Mouse (Mus musculus) heart, embryonic 13.5 days (tissue): ENCODE data around the gene Fam227a. TPM values are rescaled to one million over a fixed set of nuclear protein-coding genes. Genes with fewer than 3 reads are reported as not detected.
"Not testable (repeated sequence)": the region's sequence is repeated elsewhere in the genome, so short reads cannot be mapped to it uniquely, and the experiment has no call there.

Source experiments
- ATAC-seq: fragments of 200-750 bp; cut with Nextera tagmentation; 2 replicates; pipeline ENCODE4 v1.8.0; 2017; ENCODE audit warnings: moderate TSS enrichment; ENCODE audit not compliant: insufficient number of reproducible peaks, low FRiP score, low TSS enrichment; ENCODE audit errors: extremely low read depth
- H3K27ac ChIP-seq: fragments of 300-500 bp; sonication (generic); replicated peaks from 2 replicates; pipeline ENCODE4 v1.5.1; 2015; ENCODE audit warnings: moderate library complexity, mild to moderate bottlenecking, inconsistent platforms
- H3K27me3 ChIP-seq: fragments of 300-500 bp; sonication (generic); replicated peaks from 2 replicates; pipeline ENCODE4 v1.6.1; 2015; ENCODE audit warnings: mild to moderate bottlenecking, inconsistent platforms
- H3K36me3 ChIP-seq: fragments of 300-500 bp; sonication (generic); 2 replicates; pipeline ENCODE4 v1.6.1; 2015; ENCODE audit warnings: mild to moderate bottlenecking, inconsistent platforms
- H3K4me1 ChIP-seq: fragments of 300-500 bp; sonication (generic); 2 replicates; pipeline ENCODE4 v1.6.1; 2015; ENCODE audit warnings: inconsistent platforms
- H3K4me2 ChIP-seq: fragments of 300-500 bp; sonication (generic); 2 replicates; pipeline ENCODE4 v1.6.1; 2015; ENCODE audit warnings: inconsistent platforms, mild to moderate bottlenecking, moderate library complexity
- H3K4me3 ChIP-seq: fragments of 300-500 bp; sonication (generic); 2 replicates; pipeline ENCODE4 v1.5.1; 2015; ENCODE audit warnings: moderate library complexity, mild to moderate bottlenecking, inconsistent platforms
- H3K9ac ChIP-seq: fragments of 300-500 bp; sonication (generic); 2 replicates; pipeline ENCODE4 v1.6.1; 2015; ENCODE audit warnings: inconsistent platforms, mild to moderate bottlenecking, moderate library complexity
- H3K9me3 ChIP-seq: fragments of 300-500 bp; sonication (generic); 2 replicates; pipeline ENCODE4 v1.6.1; 2016; ENCODE audit warnings: inconsistent platforms
- WGBS: fragments of 180-500 bp; shearing (Covaris S2); methylation state at CpG from one replicate; pipeline ENCODE4 v1.1.7; 2015; ENCODE audit warnings: mixed read lengths; 5-methylcytosine and 5-hydroxymethylcytosine counted together
- polyA plus RNA-seq: library from polyadenylated mRNA; unstranded; fragments of >200 nt; fragmentation: Nextera tagmentation; extraction: Ambion mirVana; gene quantifications from 2 replicates; pipeline ENCODE4 v1.2.1, GENCODE M21; 2015

Fam227a gene
- polyA plus RNA-seq, 1 experiment from 2014 or later, result 1.1 TPM

DNA sequence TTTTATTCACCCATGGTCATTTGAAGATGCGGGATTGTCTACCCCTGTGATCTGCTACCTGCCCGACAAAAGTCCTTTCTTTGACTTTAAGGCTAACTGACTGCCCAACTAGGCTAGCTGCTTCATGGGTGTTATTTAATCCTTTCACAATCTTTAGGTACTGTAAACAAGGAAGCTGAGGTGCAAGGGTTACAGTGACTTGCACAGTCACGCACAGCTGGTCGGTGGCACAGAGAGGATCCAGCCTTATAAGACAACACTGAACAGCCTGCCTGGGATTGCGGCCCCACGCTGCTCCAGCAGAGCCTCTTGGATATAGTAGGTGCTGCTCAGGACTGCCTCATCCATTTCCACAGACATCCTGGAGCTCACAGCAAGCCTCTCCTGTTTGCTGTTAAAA is 24.4 kb upstream of the Fam227a start:
- Histone ChIP-seq H3K9me3 (no peaks in the 10 kb centered on the region), H3K27ac (peak overlapping the region; percentile 79), H3K36me3 (peaks cover 11% of the 10 kb centered on the region; the same call in 1 of the 2 replicates), H3K4me2 (peak overlapping the region; percentile 95), H3K4me3 (peak overlapping the region; percentile 83), H3K4me1 (peaks cover 63% of the 10 kb centered on the region), H3K9ac (peak overlapping the region; percentile 98), H3K27me3 (no peaks in the 10 kb centered on the region)
- ATAC-seq, result no peak
- WGBS, result 60% methylated on average over 6 of the region's 6 CpGs

DNA sequence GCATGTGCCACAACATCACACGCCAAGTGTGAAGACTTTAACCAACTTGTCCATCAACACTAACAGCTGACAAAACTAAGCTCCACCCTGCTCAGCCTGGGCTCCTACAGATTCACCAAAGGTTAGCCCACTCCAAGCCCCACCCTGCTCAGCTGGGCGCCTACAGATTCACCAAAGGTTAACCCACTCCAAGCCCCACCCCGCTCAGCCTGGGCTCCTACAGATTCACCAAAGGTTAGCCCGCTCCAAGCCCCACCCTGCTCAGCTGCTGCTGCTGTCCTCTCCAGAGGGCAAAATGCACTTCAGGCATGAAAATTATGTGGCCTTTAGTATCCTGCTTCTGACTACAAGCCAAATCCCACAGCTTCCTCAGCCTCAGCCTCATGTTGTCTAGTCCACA is 23.2 kb upstream of the Fam227a start:
- Histone ChIP-seq H3K4me2 (peak overlapping the region; percentile 95), H3K9ac (peak overlapping the region; percentile 98), H3K9me3 (no peaks in the 10 kb centered on the region), H3K4me3 (peak overlapping the region; percentile 83; the same call in 1 of the 2 replicates), H3K27me3 (no peaks in the 10 kb centered on the region), H3K27ac (peak overlapping the region; percentile 79), H3K36me3 (peaks cover 23% of the 10 kb centered on the region), H3K4me1 (peaks cover 63% of the 10 kb centered on the region)
- ATAC-seq, result no peak
- WGBS, result 82% methylated on average over 4 of the region's 4 CpGs

DNA sequence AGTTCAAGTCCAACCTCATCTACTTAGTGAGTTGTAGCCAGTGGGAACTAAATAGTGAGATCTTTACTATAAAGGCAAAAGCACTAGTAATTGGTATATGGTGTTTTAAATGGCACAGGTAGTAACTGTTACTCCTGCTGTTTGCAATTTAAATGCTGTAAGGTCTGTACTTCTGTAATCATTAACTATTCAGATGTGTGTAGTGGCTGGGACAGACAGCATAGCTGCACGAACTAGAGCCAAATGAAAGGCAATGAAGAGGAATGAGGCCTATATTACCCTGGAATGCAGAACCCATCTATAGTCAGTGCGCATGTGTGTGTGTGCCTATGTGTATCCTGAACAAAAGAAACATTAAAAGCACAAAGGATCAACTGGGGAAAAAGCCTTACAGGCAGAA is 19.2 kb upstream of the Fam227a start:
- no peak overlapping the region for H3K9ac ChIP-seq
- no peak overlapping the region for H3K4me2 ChIP-seq
- H3K4me3 ChIP-seq, result no peak overlapping the region
- peaks cover 62% of the 10 kb centered on the region for H3K36me3 ChIP-seq
- no peak overlapping the region for H3K27ac ChIP-seq
- peaks cover 26% of the 10 kb centered on the region for H3K4me1 ChIP-seq
- H3K27me3 ChIP-seq, result no peaks in the 10 kb centered on the region
- H3K9me3 ChIP-seq, result no peaks in the 10 kb centered on the region
- no peak for ATAC-seq
- 87% methylated on average over 2 of the region's 2 CpGs for WGBS

DNA sequence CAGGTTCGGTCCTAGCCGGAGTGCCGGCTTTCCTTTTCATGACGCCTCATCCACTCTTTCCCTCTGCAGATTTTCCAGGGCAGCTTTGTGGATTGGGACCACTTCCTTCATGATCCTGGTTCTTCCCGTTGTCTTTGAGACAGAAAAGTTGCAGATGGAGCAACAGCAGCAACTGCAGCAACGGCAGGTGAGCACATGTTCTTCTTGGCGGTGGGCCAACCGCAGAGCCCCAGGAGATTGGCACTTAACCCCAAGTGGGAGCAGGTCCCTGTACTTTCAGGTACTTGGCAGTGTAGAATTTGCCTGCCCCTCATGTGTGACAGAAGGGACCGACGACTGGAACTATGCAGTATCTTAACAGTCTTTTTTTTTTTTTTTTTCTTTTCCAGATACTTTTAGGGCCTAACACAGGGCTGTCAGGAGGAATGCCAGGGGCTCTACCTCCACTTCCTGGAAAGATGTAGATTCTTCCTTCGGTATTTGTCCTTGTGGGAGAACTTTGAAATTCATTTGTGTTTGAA is 13.1 kb upstream of the Fam227a start:
- ATAC-seq, H3K9me3 ChIP-seq, H3K27me3 ChIP-seq, H3K27ac ChIP-seq: not testable (repeated sequence)
- peak overlapping the region; percentile 79 for H3K4me2 ChIP-seq
- peak overlapping the region; percentile 90 for H3K4me3 ChIP-seq
- peaks cover 57% of the 10 kb centered on the region for H3K36me3 ChIP-seq
- peaks cover 22% of the 10 kb centered on the region for H3K4me1 ChIP-seq
- peak overlapping the region; percentile 92; the same call in 1 of the 2 replicates for H3K9ac ChIP-seq
- 71% methylated on average over 11 of the region's 11 CpGs for WGBS

DNA sequence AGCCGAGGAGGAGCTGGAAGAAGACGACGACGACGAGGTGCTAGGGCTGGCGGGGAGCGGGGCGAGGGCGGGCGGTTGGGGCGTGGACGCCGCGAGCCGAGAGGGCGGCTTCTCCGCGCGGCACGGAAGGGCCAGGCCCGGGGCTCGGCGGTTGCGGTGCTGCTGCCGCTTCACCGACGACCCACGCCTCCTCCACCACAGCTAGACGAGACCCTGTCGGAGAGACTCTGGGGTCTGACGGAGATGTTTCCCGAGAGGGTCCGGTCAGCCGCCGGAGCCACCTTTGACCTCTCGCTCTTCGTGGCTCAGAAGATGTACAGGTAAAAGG is 12.2 kb upstream of the Fam227a start:
- peaks cover 57% of the 10 kb centered on the region for H3K36me3 ChIP-seq
- peak overlapping the region; percentile 92 for H3K9ac ChIP-seq
- H3K4me3 ChIP-seq, result peak overlapping the region; percentile 90
- WGBS, result under 1% methylated on average over 37 of the region's 37 CpGs
- H3K4me1 ChIP-seq, result peaks cover 32% of the 10 kb centered on the region
- H3K27me3 ChIP-seq, result no peaks in the 10 kb centered on the region
- ATAC-seq, result no peak; the same call in 1 of the 2 replicates
- H3K4me2 ChIP-seq, result peak overlapping the region; percentile 79
- peak overlapping the region; percentile 61 for H3K27ac ChIP-seq
- no peaks in the 10 kb centered on the region for H3K9me3 ChIP-seq

DNA sequence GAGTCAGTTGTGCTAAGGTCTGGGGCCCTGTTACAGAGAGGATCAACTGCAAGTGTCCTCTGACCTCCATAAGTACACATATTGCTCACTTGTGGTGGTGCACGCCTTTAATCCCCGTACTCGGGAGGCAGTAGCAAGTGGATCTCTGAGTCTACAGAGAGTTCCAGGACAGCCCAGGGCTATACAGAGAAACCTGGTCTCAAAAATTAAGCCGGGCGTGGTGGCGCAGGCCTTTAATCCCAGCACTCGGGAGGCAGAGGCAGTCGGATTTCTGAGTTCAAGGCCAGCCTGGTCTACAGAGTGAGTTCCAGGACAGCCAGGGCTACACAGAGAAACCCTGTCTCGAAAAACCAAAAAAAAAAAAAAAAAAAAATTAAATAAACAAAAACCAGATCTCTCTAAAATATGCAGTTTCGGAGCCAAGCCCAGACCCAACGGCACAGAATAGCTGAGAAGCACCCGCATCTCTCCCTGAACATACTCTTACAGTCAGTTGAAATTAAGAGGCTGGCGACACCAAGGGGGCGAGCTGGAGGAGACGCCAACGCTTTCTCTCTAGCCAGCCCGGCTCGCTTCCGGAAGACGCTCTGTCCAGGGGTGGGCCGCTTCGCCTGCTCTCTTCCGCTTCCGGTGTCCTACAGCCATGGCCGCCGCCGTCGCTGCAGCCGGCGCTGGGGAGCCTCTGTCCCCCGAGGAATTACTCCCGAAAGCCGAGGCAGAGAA is 11.7 kb upstream of the Fam227a start, which contains the start of gene Tomm22:
Gene Tomm22, plus strand, starts transcription at position 613 of the 723 bp plus-strand sequence.
- Histone ChIP-seq H3K4me3 (peak within 1 kb of the TSS; percentile 90), H3K9ac (peak within 1 kb of the TSS; percentile 92), H3K4me1 (peaks cover 37% of the 10 kb centered on the region), H3K27me3 (no peaks in the 10 kb centered on the region), H3K27ac (peak within 1 kb of the TSS; percentile 61), H3K9me3 (no peaks in the 10 kb centered on the region), H3K36me3 (peaks cover 58% of the 10 kb centered on the region), H3K4me2 (peak within 1 kb of the TSS; percentile 79)
- peak; percentile 81 for ATAC-seq
- 16% methylated on average over 32 of the region's 33 CpGs for WGBS

DNA sequence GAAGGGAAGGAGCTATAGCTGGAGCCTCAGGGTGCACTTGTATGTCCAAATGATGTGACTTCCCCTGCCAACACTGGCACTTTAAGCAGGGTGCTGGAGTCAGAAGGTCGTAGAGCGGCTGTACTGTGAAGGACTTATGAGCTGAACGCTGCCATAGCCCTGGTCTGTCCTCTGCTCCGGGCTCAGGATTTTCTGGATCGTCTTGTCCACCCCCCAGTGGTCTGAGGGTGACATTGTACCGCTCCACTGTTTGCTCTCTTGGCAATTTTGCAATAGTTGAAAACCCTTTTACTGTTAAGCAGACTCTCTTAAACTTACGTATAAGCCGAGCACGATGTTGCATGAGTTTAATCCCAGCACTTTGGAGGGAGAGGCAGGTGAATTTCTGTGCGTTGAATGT is 10.4 kb upstream of the Fam227a start:
- no peak for ATAC-seq
- H3K9ac ChIP-seq, result no peak overlapping the region; the same call in 1 of the 2 replicates
- H3K9me3 ChIP-seq, result no peaks in the 10 kb centered on the region
- peaks cover 46% of the 10 kb centered on the region for H3K36me3 ChIP-seq
- H3K4me2 ChIP-seq, result no peak overlapping the region
- no peak overlapping the region for H3K27ac ChIP-seq
- WGBS, result 57% methylated on average over 10 of the region's 10 CpGs
- peaks cover 37% of the 10 kb centered on the region for H3K4me1 ChIP-seq
- no peak overlapping the region for H3K4me3 ChIP-seq
- no peaks in the 10 kb centered on the region for H3K27me3 ChIP-seq

DNA sequence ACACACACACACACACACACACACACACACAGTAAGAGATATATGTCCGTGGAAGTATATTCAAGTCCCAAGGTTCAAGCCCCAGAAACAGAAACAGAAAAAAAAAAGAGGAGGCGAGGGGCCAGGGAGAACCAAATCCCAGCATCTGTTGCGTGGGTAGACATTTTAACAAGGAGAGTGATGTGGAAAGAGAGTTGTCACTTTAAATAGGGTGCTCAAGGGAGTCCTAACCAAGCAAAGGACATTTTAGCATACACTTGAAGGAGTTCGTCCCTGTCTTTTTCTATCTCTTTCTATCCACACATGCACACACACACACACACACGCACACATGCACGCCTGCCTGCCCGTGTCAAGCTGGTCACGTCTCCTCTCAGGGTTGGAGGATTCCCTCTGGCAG is 5.9 kb upstream of the Fam227a start:
- no peak overlapping the region for H3K4me2 ChIP-seq
- WGBS, result 82% methylated on average over 8 of the region's 8 CpGs
- H3K4me1 ChIP-seq, result peaks cover 30% of the 10 kb centered on the region
- H3K36me3 ChIP-seq, result peaks cover 44% of the 10 kb centered on the region
- H3K9me3 ChIP-seq, result no peaks in the 10 kb centered on the region
- ATAC-seq, result no peak
- H3K4me3 ChIP-seq, result no peak overlapping the region
- no peak overlapping the region for H3K9ac ChIP-seq
- no peak overlapping the region for H3K27ac ChIP-seq
- H3K27me3 ChIP-seq, result no peaks in the 10 kb centered on the region

DNA sequence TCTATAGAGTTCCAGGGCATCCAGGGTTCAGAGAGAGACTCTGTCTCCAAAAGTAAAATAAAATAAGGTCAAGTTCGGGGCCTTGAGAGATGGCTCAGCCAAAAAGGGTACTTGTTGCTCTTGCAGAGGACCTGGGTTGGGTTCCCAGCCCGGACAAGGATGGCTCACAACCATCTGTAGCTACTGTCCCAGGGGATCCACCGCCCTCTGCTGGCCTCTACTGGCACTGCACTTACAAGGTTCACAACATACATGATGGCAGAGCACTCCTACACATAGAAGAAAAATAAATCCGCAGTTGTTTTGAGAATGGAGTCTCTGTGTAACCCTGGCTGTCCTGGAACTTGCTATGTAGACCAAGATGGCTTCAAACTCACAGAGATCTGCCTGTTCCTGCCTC is 3.1 kb upstream of the Fam227a start:
- H3K27ac ChIP-seq, result no peak overlapping the region
- H3K9ac ChIP-seq, result no peak overlapping the region
- no peaks in the 10 kb centered on the region for H3K9me3 ChIP-seq
- no peak overlapping the region for H3K4me3 ChIP-seq
- H3K4me2 ChIP-seq, result no peak overlapping the region
- peaks cover 37% of the 10 kb centered on the region for H3K36me3 ChIP-seq
- WGBS, result 67% methylated on average over 4 of the region's 4 CpGs
- no peak for ATAC-seq
- peaks cover 28% of the 10 kb centered on the region for H3K4me1 ChIP-seq
- no peaks in the 10 kb centered on the region for H3K27me3 ChIP-seq

DNA sequence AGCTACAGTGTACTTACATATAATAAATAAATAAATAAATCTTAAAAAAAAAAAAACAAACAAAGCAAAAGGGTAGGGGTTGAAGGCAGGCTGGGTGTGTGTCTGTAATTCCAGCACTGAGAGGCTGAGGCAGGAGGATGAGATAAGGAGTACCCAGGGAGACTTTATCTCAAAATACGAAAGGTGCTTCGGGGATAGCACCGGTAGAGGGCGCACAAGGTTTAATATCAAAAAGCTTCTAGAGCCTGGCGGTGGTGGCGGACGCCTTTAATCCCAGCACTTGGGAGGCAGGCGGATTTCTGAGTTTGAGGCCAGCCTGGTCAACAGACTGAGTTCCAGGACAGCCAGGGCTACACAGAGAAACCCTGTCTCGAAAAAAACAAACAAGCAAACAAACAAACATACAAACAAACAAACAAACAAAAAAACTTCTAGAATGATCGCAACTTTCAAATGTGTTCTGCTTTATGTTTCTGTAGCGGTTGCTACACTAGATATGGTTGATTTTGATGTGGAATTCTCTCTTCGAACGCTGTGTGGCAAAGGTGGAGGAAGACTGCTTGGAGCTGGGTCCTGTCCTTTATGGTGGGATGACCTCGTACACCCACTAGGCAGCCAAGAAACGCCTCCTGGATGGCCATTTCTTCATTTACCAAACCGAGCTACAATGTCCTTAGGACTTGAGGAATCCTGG is 772 bp downstream of the Fam227a start:
- H3K27ac ChIP-seq, result peak overlapping the region; percentile 94
- no peaks in the 10 kb centered on the region for H3K27me3 ChIP-seq
- no peaks in the 10 kb centered on the region for H3K9me3 ChIP-seq
- peak overlapping the region; percentile 99 for H3K4me2 ChIP-seq
- peaks cover 14% of the 10 kb centered on the region for H3K4me1 ChIP-seq
- peak overlapping the region; percentile 84 for H3K9ac ChIP-seq
- H3K36me3 ChIP-seq, result peaks cover 16% of the 10 kb centered on the region
- no peak for ATAC-seq
- 4% methylated on average over 16 of the region's 16 CpGs for WGBS
- H3K4me3 ChIP-seq, result peak overlapping the region; percentile 81

DNA sequence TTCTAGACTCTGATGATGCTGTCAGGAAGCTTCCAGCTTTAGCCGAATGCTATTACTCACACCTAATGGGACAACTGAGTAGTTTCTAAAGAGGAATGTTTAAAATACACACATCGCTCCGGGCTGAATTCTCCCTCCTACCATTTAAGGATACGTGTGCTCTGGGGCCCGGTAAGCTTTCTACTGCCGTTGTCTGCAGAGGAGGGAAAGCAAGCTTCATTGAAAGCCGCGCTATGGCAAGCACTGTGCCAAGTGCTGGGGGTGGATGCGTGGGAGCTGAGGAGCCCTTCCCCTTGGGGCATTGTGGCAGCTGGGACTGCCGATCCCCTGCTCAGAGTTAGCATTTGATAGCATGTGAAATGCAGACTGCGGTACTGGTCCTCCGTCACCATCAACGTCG is 2.3 kb downstream of the Fam227a start:
- Histone ChIP-seq H3K36me3 (peaks cover 2% of the 10 kb centered on the region; the same call in 1 of the 2 replicates), H3K9me3 (no peaks in the 10 kb centered on the region), H3K4me2 (no peak overlapping the region), H3K4me1 (peaks cover 14% of the 10 kb centered on the region), H3K4me3 (no peak overlapping the region), H3K9ac (no peak overlapping the region), H3K27ac (no peak overlapping the region), H3K27me3 (no peaks in the 10 kb centered on the region)
- ATAC-seq, result no peak
- 85% methylated on average over 14 of the region's 14 CpGs for WGBS
